Mouse (Mus musculus) regulatory T cell (primary cell): ENCODE measurements at regions not wholly inside any gene's neighbourhood (a gene's known extent, or its start where the extent isn't known, plus 50 kb on each side); places are given as distances from the start of the nearest gene placed in this dataset.

Source experiments
- in situ Hi-C: fragments of 300-600 bp; cut with MboI, MseI; formaldehyde crosslinking; loops from one replicate; pipeline ENCODE4 v1.15.1; 2025; ENCODE audit warnings: high pct_unique_total_duplicates

GRCm38 (mm10) chr1:91678789-91679188, 122.5 kb upstream of the Twist2 start:
- in situ Hi-C loops, result no loop called here

DNA sequence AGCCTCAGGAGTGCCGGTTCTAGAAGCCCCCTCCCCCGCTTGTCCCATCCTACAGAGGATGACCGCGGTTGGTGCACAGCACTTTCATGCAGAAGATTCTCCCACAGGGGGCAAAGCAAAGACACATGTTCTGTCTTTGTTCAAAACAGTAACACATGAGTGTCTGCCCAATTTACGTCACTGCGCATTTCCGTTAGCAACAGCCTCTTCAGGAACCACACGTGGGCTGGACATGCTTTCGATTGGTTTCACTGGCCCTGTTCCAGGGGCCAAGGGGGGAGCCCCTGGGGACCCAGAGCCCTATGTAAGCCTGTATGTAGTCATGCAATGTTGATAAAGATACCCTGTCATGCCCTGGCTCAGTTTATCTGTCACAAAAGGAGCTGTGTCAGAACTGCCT, 116.2 kb upstream of the Twist2 start:
- in situ Hi-C loops, result no loop called here

- in situ Hi-C loops, result no loop called here
Observed at GRCm38 (mm10) chr1:91685789-91686188, 115.5 kb upstream of the Twist2 start.

DNA sequence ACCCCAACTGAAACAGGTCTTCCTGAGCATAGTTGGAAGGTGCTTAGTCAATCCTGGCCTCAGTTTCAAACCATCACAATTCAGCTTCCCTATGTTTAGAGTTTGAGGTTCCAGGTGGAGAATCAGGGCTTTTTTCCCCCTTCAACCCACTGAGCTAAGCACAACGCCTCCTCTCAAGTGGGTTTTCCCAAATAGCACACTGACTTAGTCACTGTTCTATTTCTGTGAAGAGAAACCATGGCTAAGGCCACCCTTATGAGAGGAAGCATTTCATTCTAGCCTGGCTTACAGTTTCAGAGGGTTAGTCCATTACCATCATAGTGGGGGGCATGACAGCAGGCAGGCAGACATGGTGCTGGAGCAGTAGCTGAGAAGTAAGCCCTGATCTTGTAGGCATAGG, 109.7 kb upstream of the Twist2 start:
- in situ Hi-C loops, result no loop called here

- in situ Hi-C loops, result no loop called here
Observed at GRCm38 (mm10) chr1:91692709-91693460, 108.4 kb upstream of the Twist2 start.

DNA sequence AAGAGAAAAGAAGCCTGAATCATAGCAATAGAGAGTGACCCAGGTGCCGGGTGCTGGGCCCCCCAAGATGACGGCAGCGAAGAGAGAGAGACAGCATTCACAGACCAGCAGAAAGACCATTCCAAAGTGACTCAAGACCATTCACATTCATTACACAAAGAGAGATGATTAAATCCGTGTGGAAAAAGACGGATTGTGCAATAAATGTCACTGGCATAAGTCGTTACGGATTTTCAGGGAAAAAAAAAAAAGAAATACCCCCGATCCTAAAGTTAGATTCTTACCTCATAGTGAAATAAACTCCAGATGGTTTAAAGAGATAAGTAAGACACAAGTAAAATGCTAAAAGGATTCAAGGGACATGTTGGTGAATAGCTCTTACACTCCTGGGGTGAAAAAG, 104.2 kb upstream of the Twist2 start:
- in situ Hi-C loops, result no loop called here

DNA sequence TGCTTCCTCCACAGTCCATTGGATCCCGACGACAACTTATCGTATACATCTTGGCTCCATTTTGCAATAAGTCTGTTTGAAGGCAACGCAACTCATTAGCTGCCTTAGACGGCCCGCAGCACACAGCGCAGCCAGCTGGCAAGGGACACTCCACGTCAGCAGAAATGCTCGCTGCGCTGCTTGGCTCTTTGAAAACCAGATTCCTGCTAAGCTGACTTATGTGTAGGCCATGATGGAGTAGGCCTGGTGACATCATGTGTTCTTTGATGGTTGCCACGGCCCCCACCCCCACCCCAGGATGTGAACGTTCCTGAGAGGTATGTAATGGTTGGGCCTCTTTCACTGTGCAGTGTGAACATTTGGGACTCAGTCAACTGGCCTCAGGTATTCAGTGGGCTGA, 99.8 kb upstream of the Twist2 start:
- in situ Hi-C loops, result no loop called here

DNA sequence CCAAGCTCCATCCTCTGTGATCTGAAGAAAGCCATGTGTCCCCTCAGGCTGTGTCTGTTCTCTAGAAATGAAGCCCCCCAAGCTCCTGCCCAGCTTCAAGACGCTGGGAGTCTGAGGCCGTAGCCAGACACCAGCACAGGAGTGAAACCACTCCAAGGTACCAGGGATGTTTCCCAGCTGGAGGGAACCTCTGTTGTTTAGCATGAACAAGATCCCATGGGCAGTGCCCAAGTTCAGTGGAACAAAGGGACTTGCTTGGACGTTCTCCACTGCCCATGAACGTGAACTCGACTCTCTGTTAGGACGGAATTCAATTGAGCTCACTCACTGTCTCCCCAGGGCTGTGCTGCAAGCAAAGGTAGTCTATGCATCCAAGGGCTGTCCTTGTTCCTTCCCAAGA, 99.2 kb upstream of the Twist2 start:
- in situ Hi-C loops, result no loop called here

GRCm38 (mm10) chr1:91702737-91703136, 98.5 kb upstream of the Twist2 start:
- in situ Hi-C loops, result no loop called here

DNA sequence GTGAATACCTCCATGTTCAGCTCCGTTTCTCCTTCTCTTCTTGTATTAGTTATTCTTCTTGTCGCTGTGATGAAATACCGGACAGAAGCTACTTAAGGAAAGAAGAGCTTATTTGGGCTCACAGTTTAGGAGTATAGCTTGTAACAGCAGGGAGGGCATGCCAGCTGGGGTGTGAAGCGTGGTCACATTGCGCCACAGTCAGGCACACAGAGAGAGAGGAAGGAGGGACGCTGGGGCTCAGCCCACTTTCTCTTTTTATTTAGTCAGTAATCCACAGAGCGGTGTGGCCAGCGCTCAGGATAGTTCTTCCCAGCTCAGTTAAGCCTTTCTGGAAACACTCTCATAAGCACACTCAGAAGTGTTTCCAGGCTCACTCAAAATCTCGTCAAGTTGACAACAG, 95.8 kb upstream of the Twist2 start:
- in situ Hi-C loops, result no loop called here

DNA sequence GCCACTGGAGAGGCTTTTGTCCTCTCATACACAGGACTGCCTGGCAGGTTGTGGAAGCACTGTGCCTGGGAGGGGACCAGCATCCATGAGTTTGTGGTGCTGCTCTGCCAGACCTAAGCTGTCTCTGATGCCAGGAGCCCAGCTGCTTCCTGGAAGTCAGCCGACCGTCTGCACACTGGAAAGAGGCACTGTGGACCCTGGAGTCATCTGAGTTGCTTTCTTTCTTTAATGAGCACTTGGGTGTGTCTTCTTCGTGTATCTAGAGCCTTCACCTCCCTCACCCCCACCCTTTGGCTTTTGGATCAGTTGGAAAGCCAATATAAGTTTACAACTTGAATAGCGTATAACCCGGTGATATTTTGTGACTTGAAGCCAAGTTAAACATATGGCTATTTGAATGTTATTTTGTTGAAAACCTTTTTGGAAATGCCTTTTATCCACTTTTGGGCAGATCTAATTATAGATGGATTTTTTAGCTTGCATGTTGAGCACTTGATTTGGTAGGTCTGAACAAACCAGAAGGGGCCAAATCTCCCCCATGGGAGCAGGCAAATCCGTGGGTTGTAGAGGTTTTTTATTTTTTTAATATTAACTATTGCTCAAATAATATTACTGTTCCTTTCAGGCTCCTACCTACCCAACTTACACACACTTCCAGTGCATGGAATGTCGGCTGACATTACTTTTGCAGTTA, 92.6 kb upstream of the Twist2 start:
- in situ Hi-C loops, result no loop called here

- in situ Hi-C loops, result no loop called here
Observed at GRCm38 (mm10) chr1:91709244-91709600, 92.0 kb upstream of the Twist2 start.

DNA sequence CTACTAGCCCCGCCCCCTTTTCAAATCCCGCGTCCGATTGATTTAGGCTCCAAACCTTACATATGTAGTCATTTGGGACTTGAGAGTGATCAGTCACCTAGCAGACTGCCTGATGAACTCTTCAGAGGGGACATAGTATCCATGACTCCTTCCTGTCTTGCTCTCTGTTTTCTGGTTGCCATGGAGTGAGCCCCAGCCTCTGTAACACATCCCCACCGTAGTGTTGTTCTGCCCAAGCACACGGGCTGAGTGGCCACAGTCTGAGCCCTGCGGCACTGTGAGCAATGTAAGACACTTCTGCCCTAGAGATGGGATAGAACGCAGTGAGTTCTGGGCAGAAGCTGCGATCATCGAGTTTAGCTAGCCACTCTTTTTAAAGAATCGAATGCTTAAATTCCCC, 88.1 kb upstream of the Twist2 start:
- in situ Hi-C loops, result no loop called here

DNA sequence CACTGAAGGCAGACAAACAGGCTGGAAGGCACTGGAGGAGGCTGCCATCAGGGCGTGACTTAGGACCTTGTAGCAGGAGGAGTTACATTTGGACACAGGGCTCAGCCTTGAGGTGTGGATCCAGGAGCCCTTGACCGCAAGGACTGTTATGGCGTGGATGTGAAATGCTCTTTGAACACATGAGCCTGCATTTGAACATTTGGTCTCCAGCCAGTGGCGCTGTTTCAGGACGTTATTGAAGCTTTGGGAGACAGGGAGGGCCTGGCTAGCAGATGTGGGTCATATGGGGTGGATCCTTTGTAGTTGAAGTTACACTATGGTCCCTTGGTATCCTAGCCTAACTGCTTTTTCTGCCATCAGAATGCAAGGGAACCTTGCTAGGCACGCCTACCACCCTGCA, 87.0 kb upstream of the Twist2 start:
- in situ Hi-C loops, result no loop called here

GRCm38 (mm10) chr1:91715341-91715740, 85.9 kb upstream of the Twist2 start:
- in situ Hi-C loops, result no loop called here

DNA sequence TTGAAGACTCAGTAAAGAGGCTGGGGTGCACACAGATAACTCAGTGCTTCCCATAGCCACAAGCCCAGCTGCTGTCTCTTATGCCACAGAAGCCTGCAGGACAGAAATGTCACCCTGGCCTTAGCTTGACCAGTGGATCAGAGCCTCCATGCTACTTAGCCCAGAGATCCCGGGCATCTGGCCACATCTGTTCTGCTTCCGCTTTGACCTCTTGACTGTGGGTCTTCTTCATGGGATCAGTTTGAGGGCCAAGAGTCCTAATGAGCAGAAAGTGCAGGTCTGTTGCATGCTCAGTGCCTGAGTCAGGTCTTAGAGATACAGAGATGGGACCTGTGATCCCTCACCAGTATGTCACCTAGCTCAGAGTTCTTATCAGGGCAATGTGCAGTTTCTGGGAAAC, 85.5 kb upstream of the Twist2 start:
- in situ Hi-C loops, result no loop called here

DNA sequence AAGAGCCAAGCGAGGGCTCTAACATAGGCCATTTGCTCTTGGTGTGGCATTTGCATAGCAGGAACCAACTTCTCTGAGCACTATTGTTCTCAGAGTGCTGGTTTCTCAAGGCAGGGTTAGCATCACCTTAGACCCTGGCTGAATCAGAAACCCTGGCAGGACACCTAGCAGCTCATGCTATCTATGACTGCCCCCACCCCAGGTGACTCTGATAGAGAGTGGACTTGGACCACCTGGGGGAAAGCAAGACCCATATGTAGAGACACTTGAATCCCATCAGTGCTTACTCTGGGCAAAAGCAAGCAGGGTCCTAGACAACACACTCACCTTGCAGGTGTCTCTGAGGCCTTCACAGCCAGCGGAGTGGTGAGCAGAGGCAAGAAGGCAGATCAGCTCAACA, 84.4 kb upstream of the Twist2 start:
- in situ Hi-C loops, result no loop called here

- in situ Hi-C loops, result no loop called here
Observed at GRCm38 (mm10) chr1:91717961-91718360, 83.3 kb upstream of the Twist2 start.

DNA sequence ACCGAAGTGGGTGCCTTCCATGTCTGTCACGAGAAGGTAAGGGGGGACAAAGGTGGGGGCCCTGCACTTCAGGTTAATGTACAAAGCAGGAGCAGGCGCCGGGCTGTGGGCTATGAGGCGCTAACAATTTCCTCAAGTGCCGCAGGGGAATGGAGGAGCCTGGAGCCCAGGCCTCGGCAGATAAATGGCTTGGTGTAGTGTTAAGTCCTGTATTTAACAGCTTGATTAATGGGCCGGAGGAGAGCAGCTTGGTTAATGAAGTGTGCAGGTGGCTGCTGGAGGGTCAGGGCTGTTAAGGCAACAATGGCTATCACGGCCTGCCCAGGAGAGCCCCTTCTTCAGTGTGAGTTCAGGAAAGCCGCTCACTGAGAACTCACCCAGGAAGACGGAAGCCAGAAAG, 72.0 kb upstream of the Twist2 start:
- in situ Hi-C loops, result no loop called here

- in situ Hi-C loops, result no loop called here
Observed at GRCm38 (mm10) chr1:91730281-91730680, 71.0 kb upstream of the Twist2 start.

- in situ Hi-C loops, result no loop called here
Observed at GRCm38 (mm10) chr1:91731703-91732102, 69.6 kb upstream of the Twist2 start.

DNA sequence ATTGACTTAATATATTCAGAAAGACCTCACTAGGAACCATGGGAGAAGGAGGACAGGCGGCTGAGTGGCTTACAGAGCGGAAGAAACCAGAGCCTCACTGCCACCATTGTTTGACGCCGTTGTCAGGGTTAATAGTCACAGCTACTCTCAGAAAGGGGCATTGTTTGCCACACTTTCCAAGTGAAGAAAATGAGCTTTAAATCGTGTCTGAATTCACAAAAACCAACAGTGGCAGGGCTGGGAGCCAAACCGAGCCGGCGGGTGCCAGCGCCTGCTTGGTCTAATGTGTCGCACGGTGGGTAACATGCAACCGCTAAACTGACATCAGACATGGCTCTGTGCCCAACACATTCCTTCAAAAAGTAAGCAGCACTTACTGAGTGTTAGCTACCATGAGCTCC, 68.8 kb upstream of the Twist2 start:
- in situ Hi-C loops, result no loop called here

DNA sequence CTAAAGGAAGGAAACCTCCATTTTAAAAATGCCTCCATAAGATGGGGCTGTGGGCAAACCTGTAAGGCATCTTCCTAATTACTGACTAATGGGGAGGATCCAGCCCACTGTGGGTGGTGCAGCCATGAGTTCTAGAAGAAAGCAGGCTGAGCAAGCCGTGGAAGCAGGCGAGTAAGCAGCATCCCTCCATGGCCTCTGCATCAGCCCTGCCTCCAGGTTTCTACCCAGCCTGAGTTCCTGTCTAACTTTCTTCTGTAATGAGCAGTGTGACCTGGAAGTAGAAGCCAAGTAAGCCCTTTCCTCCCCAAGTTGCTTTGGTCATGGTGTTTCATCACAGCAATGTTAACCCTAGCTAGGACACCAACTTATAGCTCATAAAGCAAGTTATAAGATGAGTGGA, 66.5 kb upstream of the Twist2 start:
- in situ Hi-C loops, result no loop called here

GRCm38 (mm10) chr1:91735436-91735835, 65.8 kb upstream of the Twist2 start:
- in situ Hi-C loops, result no loop called here
